Mouse (Mus musculus) forebrain, embryonic 16.5 days (tissue): ENCODE data around the gene Prkch. TPM values are rescaled to one million over a fixed set of nuclear protein-coding genes. Genes with fewer than 3 reads are reported as not detected.

Experiments
- ATAC-seq: fragments of 200-750 bp; cut with Nextera tagmentation; 2 replicates; pipeline ENCODE4 v1.8.0; 2017; ENCODE audit warnings: mild to moderate bottlenecking, moderate library complexity
- H3K27ac ChIP-seq: fragments of 300-500 bp; sonication (generic); 2 replicates; pipeline ENCODE4 v1.5.1; 2014; ENCODE audit warnings: low read length, control low read depth
- H3K27me3 ChIP-seq: fragments of 300-500 bp; sonication (generic); replicated peaks from 2 replicates; pipeline ENCODE4 v1.6.1; 2014; ENCODE audit warnings: low read length; ENCODE audit not compliant: control insufficient read depth, insufficient read depth
- H3K36me3 ChIP-seq: fragments of 300-500 bp; sonication (generic); 2 replicates; pipeline ENCODE4 v1.6.1; 2014; ENCODE audit not compliant: control insufficient read depth, insufficient read depth
- H3K4me1 ChIP-seq: fragments of 300-500 bp; sonication (generic); replicated peaks from 2 replicates; pipeline ENCODE4 v1.6.1; 2014; ENCODE audit warnings: low read length; ENCODE audit not compliant: control insufficient read depth, insufficient read depth
- H3K4me2 ChIP-seq: fragments of 300-500 bp; sonication (generic); 2 replicates; pipeline ENCODE4 v1.6.1; 2014; ENCODE audit warnings: mild to moderate bottlenecking, low read length, control low read depth
- H3K4me3 ChIP-seq: fragments of 300-500 bp; sonication (generic); replicated peaks from 2 replicates; pipeline ENCODE4 v1.5.1; 2014; ENCODE audit warnings: mild to moderate bottlenecking, low read length, control low read depth
- H3K9ac ChIP-seq: fragments of 300-500 bp; sonication (generic); replicated peaks from 2 replicates; pipeline ENCODE4 v1.6.1; 2014; ENCODE audit warnings: low read depth, low read length, control low read depth
- H3K9me3 ChIP-seq: fragments of 300-500 bp; sonication (generic); 2 replicates; pipeline ENCODE4 v1.6.1; 2016; ENCODE audit warnings: low read length; ENCODE audit not compliant: control insufficient read depth
- whole genome bisulfite sequencing: fragments of 180-500 bp; shearing (Covaris S2); extraction: QIAGEN DNeasy Blood & Tissue Kit; methylation state at CpG from one replicate; pipeline ENCODE4 v1.1.7; 2014; 5-methylcytosine and 5-hydroxymethylcytosine counted together
- polyA plus RNA-seq: library from polyadenylated mRNA; unstranded; fragments of >200 nt; fragmentation: Nextera tagmentation; extraction: Ambion mirVana; gene quantifications from 2 replicates; pipeline ENCODE4 v1.2.1, GENCODE M21; 2015

The Prkch gene
- polyA plus RNA-seq, 1 experiment from 2014 or later: 4.3 TPM

GRCm38 (mm10) chr12:73679400-73679801, 94.8 kb downstream of the Prkch start:
- Histone ChIP-seq H3K36me3 (no peaks in the 10 kb centered on the region), H3K9me3 (no peaks in the 10 kb centered on the region), H3K4me3 (no peak overlapping the region), H3K27ac (no peak overlapping the region), H3K9ac (no peak overlapping the region), H3K4me2 (no peak overlapping the region), H3K4me1 (no peaks in the 10 kb centered on the region), H3K27me3 (no peaks in the 10 kb centered on the region)
- 18% methylated on average over 7 of the region's 7 CpGs for WGBS
- no peak for ATAC-seq

- Histone ChIP-seq H3K4me2 (no peak overlapping the region), H3K9ac (no peak overlapping the region), H3K27me3 (no peaks in the 10 kb centered on the region), H3K9me3 (no peaks in the 10 kb centered on the region), H3K4me3 (no peak overlapping the region), H3K27ac (no peak overlapping the region), H3K4me1 (no peaks in the 10 kb centered on the region), H3K36me3 (no peaks in the 10 kb centered on the region)
- WGBS: 73% methylated on average over 7 of the region's 7 CpGs
- ATAC-seq: no peak
Observed at GRCm38 (mm10) chr12:73682921-73683346, 98.3 kb downstream of the Prkch start.

- H3K9ac ChIP-seq: no peak overlapping the region
- H3K27ac ChIP-seq: no peak overlapping the region
- no peak overlapping the region for H3K4me2 ChIP-seq
- H3K4me1 ChIP-seq: no peaks in the 10 kb centered on the region
- no peaks in the 10 kb centered on the region for H3K36me3 ChIP-seq
- 58% methylated on average over 13 of the region's 13 CpGs for WGBS
- no peaks in the 10 kb centered on the region for H3K27me3 ChIP-seq
- no peak overlapping the region for H3K4me3 ChIP-seq
- no peaks in the 10 kb centered on the region for H3K9me3 ChIP-seq
- ATAC-seq: no peak
Observed at GRCm38 (mm10) chr12:73685875-73686274, 101.3 kb downstream of the Prkch start.

GRCm38 (mm10) chr12:73686456-73686855, 101.9 kb downstream of the Prkch start:
- no peak overlapping the region for H3K9ac ChIP-seq
- H3K9me3 ChIP-seq: no peaks in the 10 kb centered on the region
- 94% methylated on average over 5 of the region's 5 CpGs for WGBS
- no peak overlapping the region for H3K4me3 ChIP-seq
- ATAC-seq: no peak
- no peak overlapping the region for H3K27ac ChIP-seq
- H3K4me2 ChIP-seq: no peak overlapping the region
- H3K27me3 ChIP-seq: no peaks in the 10 kb centered on the region
- H3K4me1 ChIP-seq: no peaks in the 10 kb centered on the region
- H3K36me3 ChIP-seq: no peaks in the 10 kb centered on the region

GRCm38 (mm10) chr12:73687077-73688035, 102.8 kb downstream of the Prkch start:
- H3K27ac ChIP-seq: no peak overlapping the region
- no peaks in the 10 kb centered on the region for H3K27me3 ChIP-seq
- no peak overlapping the region for H3K4me2 ChIP-seq
- no peaks in the 10 kb centered on the region for H3K9me3 ChIP-seq
- no peak for ATAC-seq
- H3K4me3 ChIP-seq: no peak overlapping the region
- no peaks in the 10 kb centered on the region for H3K36me3 ChIP-seq
- no peaks in the 10 kb centered on the region for H3K4me1 ChIP-seq
- H3K9ac ChIP-seq: no peak overlapping the region
- WGBS: 80% methylated on average over 20 of the region's 20 CpGs

GRCm38 (mm10) chr12:73692321-73692720, 107.7 kb downstream of the Prkch start:
- Histone ChIP-seq H3K27ac (no peak overlapping the region), H3K27me3 (no peaks in the 10 kb centered on the region), H3K4me1 (no peaks in the 10 kb centered on the region), H3K4me2 (no peak overlapping the region), H3K9me3 (no peaks in the 10 kb centered on the region), H3K36me3 (no peaks in the 10 kb centered on the region), H3K9ac (no peak overlapping the region), H3K4me3 (no peak overlapping the region)
- 16% methylated on average over 4 of the region's 4 CpGs for WGBS
- ATAC-seq: peak; percentile 67

GRCm38 (mm10) chr12:73693347-73693746, 108.8 kb downstream of the Prkch start:
- Histone ChIP-seq H3K4me2 (no peak overlapping the region), H3K4me3 (no peak overlapping the region)
- peak; percentile 74 for ATAC-seq

GRCm38 (mm10) chr12:73694690-73695089, 110.1 kb downstream of the Prkch start:
- no peaks in the 10 kb centered on the region for H3K9me3 ChIP-seq
- H3K4me2 ChIP-seq: no peak overlapping the region
- H3K4me3 ChIP-seq: no peak overlapping the region
- 83% methylated on average over 13 of the region's 13 CpGs for WGBS
- no peak overlapping the region for H3K27ac ChIP-seq
- H3K36me3 ChIP-seq: no peaks in the 10 kb centered on the region
- no peak overlapping the region for H3K9ac ChIP-seq
- H3K4me1 ChIP-seq: 0 out of 2 replicates have a peak, but pooled peaks cover 1% of the 10 kb centered on the region
- no peak for ATAC-seq
- no peaks in the 10 kb centered on the region for H3K27me3 ChIP-seq

More at GRCm38 (mm10) chr12:73693347-73693746, 108.8 kb downstream of the Prkch start:
- H3K36me3 ChIP-seq: no peaks in the 10 kb centered on the region
- 19% methylated on average over 4 of the region's 4 CpGs for WGBS
- H3K27ac ChIP-seq: no peak overlapping the region
- H3K27me3 ChIP-seq: no peaks in the 10 kb centered on the region
- H3K4me1 ChIP-seq: no peaks in the 10 kb centered on the region
- H3K9ac ChIP-seq: no peak overlapping the region
- no peaks in the 10 kb centered on the region for H3K9me3 ChIP-seq

GRCm38 (mm10) chr12:73695110-73695509, 110.5 kb downstream of the Prkch start:
- Histone ChIP-seq H3K9ac (no peak overlapping the region), H3K27ac (no peak overlapping the region), H3K4me2 (no peak overlapping the region), H3K36me3 (no peaks in the 10 kb centered on the region), H3K27me3 (no peaks in the 10 kb centered on the region), H3K4me1 (0 out of 2 replicates have a peak, but pooled peaks cover 5% of the 10 kb centered on the region), H3K9me3 (no peaks in the 10 kb centered on the region), H3K4me3 (no peak overlapping the region)
- WGBS: 74% methylated on average over 16 of the region's 16 CpGs
- ATAC-seq: no peak
